ENCODE assay signal across 31 mouse cellular contexts in genomic region chr11:109172224-109172623, GRCm38 (mm10). TPM values are rescaled to one million over a fixed set of nuclear protein-coding genes. Genes with fewer than 3 reads are reported as not detected.
DNase-seq lines count a peak whose midpoint lies in the region; ATAC-seq and TF ChIP-seq lines count a peak whose summit lies in the region.
"Had no signal": no experiment of that assay in that cellular context is flagged by ENCODE, and none has a peak within 500 bp of the region (broad histone marks: within the 10 kb centered on the region; RNA-seq: fewer than 3 reads in every experiment).

No protein-coding gene starts in this region.

- peaks cover 3% of the 10 kb centered on the region for H3K9me3 ChIP-seq in liver, embryonic 14.5 days (ENCODE audit: control insufficient read depth, low read length)
- peaks cover 33% of the 10 kb centered on the region for H3K9me3 ChIP-seq in liver, embryonic 12.5 days (replicated peaks)
- H3K9me3 ChIP-seq: midbrain, embryonic 15.5 days; stomach, embryonic 15.5 days had no signal

- no peak for ATAC-seq in liver, embryonic 14.5 days (ENCODE audit: insufficient read depth)
- no peak for ATAC-seq in liver, embryonic 12.5 days
- ATAC-seq in cerebellum, adult (ENCODE audit: insufficient number of reproducible peaks, low FRiP score, low TSS enrichment): no peak
- ATAC-seq: forebrain, embryonic 16.5 days; hindbrain, embryonic 16.5 days; midbrain, embryonic 15.5 days had no signal

- H3K36me3 ChIP-seq in liver, embryonic 14.5 days (replicated peaks; ENCODE audit: control insufficient read depth, insufficient read depth, low read depth): no peaks in the 10 kb centered on the region
- H3K36me3 ChIP-seq in liver, embryonic 12.5 days: no peaks in the 10 kb centered on the region
- no peaks in the 10 kb centered on the region for H3K36me3 ChIP-seq in small intestine, adult 2 months (ENCODE audit: control insufficient read depth, insufficient read depth, low read length)
- H3K36me3 ChIP-seq: midbrain, embryonic 15.5 days; stomach, embryonic 15.5 days had no signal

- H3K4me1 ChIP-seq in liver, embryonic 14.5 days (replicated peaks; ENCODE audit: control insufficient read depth in 2 of 2, insufficient read depth in 2 of 2, low read length in 1 of 2): no peaks in the 10 kb centered on the region
- H3K4me1 ChIP-seq in liver, embryonic 12.5 days: no peaks in the 10 kb centered on the region
- no peaks in the 10 kb centered on the region for H3K4me1 ChIP-seq in small intestine, adult 2 months (ENCODE audit: control insufficient read depth, insufficient read depth, insufficient read length, low read length)
- H3K4me1 ChIP-seq: midbrain, embryonic 15.5 days; stomach, embryonic 15.5 days had no signal

- H3K4me2 ChIP-seq in liver, embryonic 14.5 days (ENCODE audit: low read depth): no peak overlapping the region
- no peak overlapping the region for H3K4me2 ChIP-seq in liver, embryonic 12.5 days
- H3K4me2 ChIP-seq: midbrain, embryonic 15.5 days; stomach, embryonic 15.5 days had no signal

- no peak overlapping the region for H3K4me3 ChIP-seq in gastrocnemius, adult 2 months
- H3K4me3 ChIP-seq in liver, embryonic 14.5 days (ENCODE audit: insufficient read depth in 1 of 2, low read depth in 2 of 2, low read length in 2 of 2): no peak overlapping the region
- no peak overlapping the region for H3K4me3 ChIP-seq in liver, embryonic 12.5 days
- no peak overlapping the region for H3K4me3 ChIP-seq in small intestine, adult 2 months (ENCODE audit: low read depth, low read length)
- H3K4me3 ChIP-seq: midbrain, embryonic 15.5 days; stomach, embryonic 15.5 days had no signal

- intact Hi-C loops in gastrocnemius, adult 2 months (cut with DNase I): no loop called here

- no peak for TF ChIP-seq EP300 in liver, embryonic 14.5 days (IDR thresholded peaks at IDR 0.05; ENCODE audit: low read depth)

- H3K27ac ChIP-seq in gastrocnemius, adult 2 months: no peak overlapping the region
- no peak overlapping the region for H3K27ac ChIP-seq in liver, embryonic 14.5 days
- no peak overlapping the region for H3K27ac ChIP-seq in liver, embryonic 12.5 days
- H3K27ac ChIP-seq in small intestine, adult 2 months (ENCODE audit: insufficient read depth, low read depth, low read length): no peak overlapping the region
- H3K27ac ChIP-seq: midbrain, embryonic 15.5 days; stomach, embryonic 15.5 days had no signal

- WGBS in liver, embryonic 14.5 days (ENCODE audit: insufficient replicate concordance): 77% methylated on average over 1 of the region's 1 CpGs
- 63% methylated on average over 1 of the region's 1 CpGs for WGBS in liver, embryonic 12.5 days (ENCODE audit: insufficient replicate concordance)
- WGBS in small intestine, adult 2 months: 98% methylated on average over 1 of the region's 1 CpGs

- no peak overlapping the region for H3K9ac ChIP-seq in liver, embryonic 14.5 days (replicated peaks)
- no peak overlapping the region for H3K9ac ChIP-seq in liver, embryonic 12.5 days
- H3K9ac ChIP-seq: midbrain, embryonic 15.5 days; stomach, embryonic 15.5 days had no signal

- TF ChIP-seq POLR2A in small intestine, adult 2 months (IDR thresholded peaks at IDR 0.05; ENCODE audit: low read depth, low read length): no peak

- no peaks in the 10 kb centered on the region for H3K27me3 ChIP-seq in liver, embryonic 14.5 days (ENCODE audit: control insufficient read depth, insufficient read depth, low read length)
- H3K27me3 ChIP-seq in liver, embryonic 12.5 days (replicated peaks): 0 out of 2 replicates have a peak, but pooled peaks cover 3% of the 10 kb centered on the region
- H3K27me3 ChIP-seq in small intestine, adult 2 months (ENCODE audit: control insufficient read depth, insufficient read depth, low read length): no peaks in the 10 kb centered on the region
- H3K27me3 ChIP-seq: CH12.LX; midbrain, embryonic 15.5 days; stomach, embryonic 15.5 days had no signal

- no peak for DNase-seq in gastrocnemius, adult 2 months
- no peak for DNase-seq in gastrocnemius, adult 18-20 months (ENCODE audit: low spot score)
- DNase-seq in liver, embryonic 14.5 days (ENCODE audit: low read depth in 3 of 3, low spot score in 3 of 3): no peak
- DNase-seq in ES-CJ7 (ENCODE audit: low read depth, low spot score): peak; percentile 66
- DNase-seq: adrenal gland, postnatal 14 days; cerebellum, adult 18-20 months; cerebellum, postnatal 25 days; embryo, embryonic 11 days; gastrocnemius, postnatal 10 days; heart, adult 18-20 months; heart, postnatal 4 days; kidney, adult 18-20 months; kidney, postnatal 25 days; lung, postnatal 14 days; right cerebral cortex, postnatal 25 days had no signal

- peak; percentile 10; the same call in 1 of the 2 replicates for TF ChIP-seq CTCF in gastrocnemius, adult 2 months (IDR thresholded peaks at IDR 0.05)
- TF ChIP-seq CTCF in liver, embryonic 14.5 days (IDR thresholded peaks at IDR 0.05; ENCODE audit: low read depth): peak; percentile 22; the same call in 1 of the 2 replicates
- peak; percentile 33; the same call in 1 of the 2 replicates for TF ChIP-seq CTCF in small intestine, adult 2 months (IDR thresholded peaks at IDR 0.05; ENCODE audit: extremely low read depth, insufficient read length, insufficient replicate concordance, low read depth, low read length)

RNA-seq across cellular contexts. Expression of gene E030025P04Rik, which starts 28.1 kb away (rescaled TPM):
- total RNA-seq in gastrocnemius, adult 2 months (2021): not detected
- not detected for total RNA-seq in gastrocnemius, adult 18-20 months (2021)
- not detected in 2 replicates for polyA plus RNA-seq in liver, embryonic 14.5 days (2012; rRNA removed)
- polyA plus RNA-seq in liver, embryonic 14.5 days (2014; fragmentation: Nextera tagmentation; extraction: Ambion mirVana): not detected in 2 replicates
- polyA plus RNA-seq in liver, embryonic 12.5 days (2016; fragmentation: Nextera tagmentation; extraction: Ambion mirVana): not detected in 2 replicates
- not detected in 2 replicates for polyA plus RNA-seq in small intestine, adult 2 months (2012; rRNA removed)
- total RNA-seq: adrenal gland, postnatal 14 days; CH12.LX; gastrocnemius, postnatal 10 days; heart, adult 18-20 months; heart, postnatal 4 days; layer of hippocampus, postnatal 14 days; left cerebral cortex, postnatal 14 days; megakaryocyte, adult 5-6 weeks; neutrophil, adult 5-6 weeks had no signal
- polyA plus RNA-seq: embryonic facial prominence, embryonic 14.5 days; forebrain, embryonic 16.5 days; heart, embryonic 14.5 days; hindbrain, embryonic 16.5 days; limb, embryonic 14.5 days; liver, embryonic 16.5 days; stomach, embryonic 15.5 days had no signal
